Mouse (Mus musculus) common myeloid progenitor, adult 5-6 weeks (primary cell): ENCODE results near the gene Gm21319. TPM values are rescaled to one million over a fixed set of nuclear protein-coding genes. Genes with fewer than 3 reads are reported as not detected.
"Not testable (repeated sequence)": the region's sequence is repeated elsewhere in the genome, so short reads cannot be mapped to it uniquely, and the experiment has no call there.

Source experiments
- ATAC-seq: replicated peaks from 2 replicates; pipeline ENCODE4 v1.8.0; 2016; ENCODE audit warnings: low read depth, mild to moderate bottlenecking, moderate TSS enrichment, inconsistent platforms; ENCODE audit not compliant: poor library complexity, severe bottlenecking
- total RNA-seq: library from RNA; stranded (forward); fragments of 200-1000, 187-1606 nt; gene quantifications from 2 replicates; pipeline ENCODE4 v1.2.3, GENCODE M21; 2017

The Gm21319 gene
- total RNA-seq: not detected in 2 replicates

DNA sequence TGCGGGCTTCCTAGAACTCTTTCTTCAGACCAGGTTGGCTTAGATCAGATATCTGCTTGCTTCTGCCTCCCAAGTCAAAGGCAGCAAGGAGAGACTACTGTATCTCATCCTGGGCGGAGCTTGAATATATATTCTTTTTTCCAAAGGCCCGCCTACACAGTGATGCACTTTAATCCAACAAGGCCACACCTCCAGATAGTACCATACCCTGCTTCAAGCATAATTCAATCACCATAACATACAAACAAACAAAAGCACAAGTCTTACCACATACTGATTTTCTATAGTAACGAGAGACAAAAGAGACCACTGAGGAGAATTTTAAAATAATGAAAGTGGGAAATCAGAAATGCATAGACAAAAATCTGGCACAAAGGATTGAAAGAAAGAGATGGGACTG is at the start of gene Gm21319:
TSS of gene Gm21319 (minus strand) at position 101 of the 400 bp plus-strand sequence.
- not testable (repeated sequence) for ATAC-seq

DNA sequence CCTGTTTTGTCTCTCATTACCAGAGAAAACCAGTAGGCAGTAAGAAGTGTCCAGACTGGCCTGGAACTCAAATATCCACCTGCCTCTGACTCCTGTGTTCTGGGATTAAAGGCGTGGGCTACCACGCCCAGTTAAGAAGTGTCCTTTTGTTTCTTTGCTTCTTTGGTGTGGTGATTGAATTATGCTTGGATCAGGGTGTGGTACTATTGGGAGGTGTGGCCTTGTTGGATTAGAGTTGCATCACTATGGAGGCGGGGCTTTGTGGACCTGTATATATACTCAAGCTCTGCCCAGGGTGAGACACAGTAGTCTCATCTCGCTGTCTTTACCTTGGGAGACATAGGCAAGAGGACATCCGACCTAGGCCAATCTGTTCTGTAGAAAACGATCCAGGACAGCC is 40.7 kb upstream of the Gm21319 start, which contains the start of gene BB287469:
TSS of gene BB287469 (plus strand) at position 301 of the 400 bp plus-strand sequence.
- ATAC-seq: not testable (repeated sequence)

DNA sequence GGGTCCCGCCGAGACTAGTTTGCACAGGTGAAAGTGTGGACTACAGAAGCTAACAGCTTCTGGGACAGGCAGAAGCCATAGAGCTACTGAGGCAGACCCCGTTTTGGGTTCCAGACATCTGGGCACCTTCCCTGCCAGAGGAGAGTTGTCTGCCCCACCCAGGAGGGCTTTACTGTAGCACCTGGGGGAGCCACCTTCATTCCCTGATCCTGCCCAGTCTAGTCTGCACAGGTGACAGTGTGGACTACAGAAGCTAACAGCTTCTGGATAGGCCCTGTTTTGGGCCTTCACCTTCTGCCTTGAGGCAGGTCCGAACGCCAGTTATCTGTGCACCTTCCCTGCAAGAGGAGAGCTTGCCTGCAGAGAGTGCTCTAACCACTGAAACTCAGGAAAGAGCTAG is 22.4 kb upstream of the Gm21319 start:
- not testable (repeated sequence) for ATAC-seq

DNA sequence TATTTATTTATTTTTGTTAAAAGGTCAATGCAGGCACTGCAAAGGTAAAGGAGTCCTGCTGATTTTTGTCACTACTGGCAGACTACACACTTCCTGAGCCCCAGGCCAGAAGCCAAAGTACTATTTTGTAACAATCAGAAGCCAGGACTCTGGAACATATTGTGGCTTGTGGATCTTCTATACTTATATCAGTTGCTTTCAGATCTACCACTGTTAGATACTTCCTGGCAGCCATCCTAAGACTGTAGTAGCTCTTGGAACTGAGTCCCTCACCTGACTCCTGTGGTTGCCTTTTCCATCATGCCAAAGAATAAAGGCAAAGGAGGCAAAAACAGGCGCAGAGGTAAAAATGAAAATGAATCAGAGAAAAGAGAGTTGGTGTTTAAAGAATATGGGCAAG is 19.7 kb upstream of the Gm21319 start, which contains the start of gene Gm21936:
TSS of gene Gm21936 (plus strand) at position 301 of the 400 bp plus-strand sequence.
- ATAC-seq: not testable (repeated sequence)

Other genes starting within 250 kb of the Gm21319 start
- not detected in 2 replicates for gene Oog1, start 173.1 kb downstream of the Gm21319 start, total RNA-seq
- not detected in 2 replicates for gene Gm4027, start 156.9 kb downstream of the Gm21319 start, total RNA-seq
- not detected in 2 replicates for gene Gm16381, start 131.1 kb downstream of the Gm21319 start, total RNA-seq
- not detected in 2 replicates for gene Gm21936, start 19.8 kb upstream of the Gm21319 start, total RNA-seq
- not detected in 2 replicates for gene BB287469, start 40.8 kb upstream of the Gm21319 start, total RNA-seq
- not detected in 2 replicates for gene Gm2001, start 66.6 kb upstream of the Gm21319 start, total RNA-seq
- not detected in 2 replicates for gene Gm2016, start 98.3 kb upstream of the Gm21319 start, total RNA-seq
- not detected in 2 replicates for gene Gm2022, start 119.6 kb upstream of the Gm21319 start, total RNA-seq
- gene Gm2035, start 144.1 kb upstream of the Gm21319 start, total RNA-seq: not detected in 2 replicates
- not detected in 2 replicates for gene Gm2042, start 178.3 kb upstream of the Gm21319 start, total RNA-seq
- gene Gm2075, start 236.1 kb upstream of the Gm21319 start, total RNA-seq: not detected in 2 replicates
- gene Gm6803, start 243.0 kb upstream of the Gm21319 start, total RNA-seq: not detected in 2 replicates